Mouse (Mus musculus) lung, adult 2 months (tissue): ENCODE results near the gene Myo16.

Source experiments
- CTCF ChIP-seq: fragments of 200-500 bp; IDR thresholded peaks from 2 replicates; pipeline ENCODE4 v1.5.1; 2011; ENCODE audit warnings: mild to moderate bottlenecking, low read length, control low read depth; ENCODE audit not compliant: insufficient read depth
- POLR2A ChIP-seq: fragments of 200-500 bp; IDR thresholded peaks from 2 replicates; pipeline ENCODE4 v1.6.1; 2011; ENCODE audit warnings: low read depth, mild to moderate bottlenecking, control low read depth, low read length, borderline replicate concordance; ENCODE audit errors: extremely low read depth

DNA sequence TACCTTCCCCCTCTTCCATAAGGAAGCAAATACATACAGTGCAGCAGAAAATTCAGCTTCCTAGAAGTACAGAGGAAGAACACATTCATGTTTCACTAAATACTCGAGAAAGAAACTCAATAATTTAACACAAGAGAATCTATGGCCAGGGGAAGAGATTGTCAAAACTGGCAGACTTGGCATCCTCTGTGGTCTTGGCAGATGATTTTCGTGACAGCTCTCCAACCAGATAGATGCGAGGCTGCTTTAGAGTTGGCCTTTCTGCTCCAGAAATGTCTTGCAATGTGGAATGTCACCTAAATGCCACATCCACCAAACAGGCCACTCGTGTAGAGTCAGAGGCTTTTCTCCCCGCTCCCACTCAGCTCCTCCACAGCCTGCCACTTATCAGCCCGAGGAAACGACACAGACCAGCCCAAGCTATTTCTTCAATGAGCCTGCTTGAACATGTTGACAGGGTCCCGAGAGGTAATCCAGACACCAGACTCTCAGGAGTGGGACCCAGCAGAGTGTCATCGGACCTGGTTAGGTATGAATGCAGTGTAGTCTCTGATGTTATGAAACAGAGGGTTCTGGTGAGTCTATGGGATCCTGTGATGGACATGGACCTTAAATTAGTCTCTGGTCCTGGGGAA lies 486.6 kb downstream of the Myo16 start:
- TF ChIP-seq CTCF: no peak
- no peak for TF ChIP-seq POLR2A
